Mouse (Mus musculus) neural tube, embryonic 15.5 days (tissue): ENCODE measurements around the gene Mettl23. TPM values are rescaled to one million over a fixed set of nuclear protein-coding genes. Genes with fewer than 3 reads are reported as not detected.
A peak's percentile ranks its signal among the peaks of the same experiment; 100 is the strongest.
"Not testable (repeated sequence)": the region's sequence is repeated elsewhere in the genome, so short reads cannot be mapped to it uniquely, and the experiment has no call there.

Source experiments
- ATAC-seq: fragments of 200-750 bp; cut with Nextera tagmentation; 2 replicates; pipeline ENCODE4 v1.8.0; 2017; ENCODE audit warnings: mild to moderate bottlenecking, moderate TSS enrichment, moderate library complexity; ENCODE audit not compliant: low FRiP score
- H3K27ac ChIP-seq: fragments of 300-500 bp; sonication (generic); replicated peaks from 2 replicates; pipeline ENCODE4 v1.5.1; 2015; ENCODE audit warnings: mild to moderate bottlenecking, inconsistent platforms
- H3K27me3 ChIP-seq: fragments of 300-500 bp; sonication (generic); replicated peaks from 2 replicates; pipeline ENCODE4 v1.6.1; 2015; ENCODE audit warnings: inconsistent platforms
- H3K36me3 ChIP-seq: fragments of 300-500 bp; sonication (generic); 2 replicates; pipeline ENCODE4 v1.6.1; 2015; ENCODE audit warnings: inconsistent platforms
- H3K4me1 ChIP-seq: fragments of 300-500 bp; sonication (generic); 2 replicates; pipeline ENCODE4 v1.6.1; 2015; ENCODE audit warnings: inconsistent platforms
- H3K4me2 ChIP-seq: fragments of 300-500 bp; sonication (generic); 2 replicates; pipeline ENCODE4 v1.6.1; 2015; ENCODE audit warnings: inconsistent platforms, mild to moderate bottlenecking, moderate library complexity
- H3K4me3 ChIP-seq: fragments of 300-500 bp; sonication (generic); replicated peaks from 2 replicates; pipeline ENCODE4 v1.5.1; 2015; ENCODE audit warnings: mild to moderate bottlenecking, inconsistent platforms
- H3K9ac ChIP-seq: fragments of 300-500 bp; sonication (generic); replicated peaks from 2 replicates; pipeline ENCODE4 v1.6.1; 2015; ENCODE audit warnings: mild to moderate bottlenecking, inconsistent platforms
- H3K9me3 ChIP-seq: fragments of 300-500 bp; sonication (generic); replicated peaks from 2 replicates; pipeline ENCODE4 v1.6.1; 2016; ENCODE audit warnings: inconsistent platforms
- WGBS: fragments of 180-500 bp; shearing (Covaris S2); methylation state at CpG from one replicate; pipeline ENCODE4 v1.1.7; 2015; ENCODE audit warnings: mixed read lengths; 5-methylcytosine and 5-hydroxymethylcytosine counted together
- polyA plus RNA-seq: library from polyadenylated mRNA; unstranded; fragments of >200 nt; fragmentation: Nextera tagmentation; extraction: Ambion mirVana; gene quantifications from 2 replicates; pipeline ENCODE4 v1.2.1, GENCODE M21; 2015

The Mettl23 gene
- polyA plus RNA-seq, 1 experiment from 2014 or later = 64.7 TPM

DNA sequence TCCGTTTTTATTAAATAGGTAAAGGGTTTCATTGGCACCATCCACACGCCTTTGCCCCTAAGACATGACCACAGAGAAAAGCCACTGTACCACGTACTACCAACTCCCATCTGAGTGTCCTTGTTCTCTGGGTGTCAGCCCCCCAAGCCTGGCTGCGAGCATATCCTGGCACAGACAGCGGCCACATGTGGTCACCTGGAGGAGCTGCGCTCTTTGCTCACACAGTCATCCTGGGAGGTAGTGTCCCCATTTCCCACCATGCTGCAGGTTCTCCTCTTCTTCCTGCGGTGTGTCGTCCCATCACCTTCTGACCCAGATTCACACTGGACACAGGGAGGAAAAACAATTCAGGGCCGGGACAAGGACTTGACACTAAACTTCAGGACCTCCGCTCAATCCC is 5.6 kb upstream of the Mettl23 start:
- no peaks in the 10 kb centered on the region for H3K27me3 ChIP-seq
- H3K4me3 ChIP-seq = no peak overlapping the region
- H3K4me1 ChIP-seq = peaks cover 40% of the 10 kb centered on the region
- H3K9ac ChIP-seq = no peak overlapping the region
- H3K27ac ChIP-seq = no peak overlapping the region
- peaks cover 80% of the 10 kb centered on the region for H3K36me3 ChIP-seq
- no peak overlapping the region for H3K4me2 ChIP-seq
- H3K9me3 ChIP-seq = no peaks in the 10 kb centered on the region
- no peak for ATAC-seq
- WGBS = 96% methylated on average over 10 of the region's 10 CpGs

DNA sequence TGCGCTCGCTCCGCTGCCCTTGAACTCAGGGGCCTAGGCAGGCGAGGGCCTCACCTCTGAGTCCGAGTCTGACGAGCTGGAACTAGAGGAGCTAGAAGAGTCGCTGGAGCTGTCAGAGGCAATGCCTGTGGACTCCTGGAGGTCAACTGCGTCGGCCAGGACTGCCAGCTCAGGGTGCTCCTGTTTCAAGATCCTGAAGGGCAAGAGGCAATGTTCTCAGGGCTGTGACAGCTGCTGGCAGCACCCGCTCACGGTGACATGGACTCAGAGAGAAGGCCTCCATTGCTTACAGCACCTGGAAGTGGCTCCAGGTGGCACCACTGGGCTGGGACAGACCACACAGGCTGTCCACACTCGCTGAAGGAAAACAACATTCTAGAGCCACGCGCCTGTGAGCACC is 4.1 kb upstream of the Mettl23 start:
- WGBS = 88% methylated on average over 14 of the region's 14 CpGs
- H3K4me1 ChIP-seq = peaks cover 38% of the 10 kb centered on the region
- peaks cover 67% of the 10 kb centered on the region for H3K36me3 ChIP-seq
- no peak for ATAC-seq
- H3K27me3 ChIP-seq = no peaks in the 10 kb centered on the region
- H3K9me3 ChIP-seq = no peaks in the 10 kb centered on the region
- no peak overlapping the region for H3K9ac ChIP-seq
- H3K4me2 ChIP-seq = no peak overlapping the region
- H3K27ac ChIP-seq = no peak overlapping the region
- H3K4me3 ChIP-seq = no peak overlapping the region

DNA sequence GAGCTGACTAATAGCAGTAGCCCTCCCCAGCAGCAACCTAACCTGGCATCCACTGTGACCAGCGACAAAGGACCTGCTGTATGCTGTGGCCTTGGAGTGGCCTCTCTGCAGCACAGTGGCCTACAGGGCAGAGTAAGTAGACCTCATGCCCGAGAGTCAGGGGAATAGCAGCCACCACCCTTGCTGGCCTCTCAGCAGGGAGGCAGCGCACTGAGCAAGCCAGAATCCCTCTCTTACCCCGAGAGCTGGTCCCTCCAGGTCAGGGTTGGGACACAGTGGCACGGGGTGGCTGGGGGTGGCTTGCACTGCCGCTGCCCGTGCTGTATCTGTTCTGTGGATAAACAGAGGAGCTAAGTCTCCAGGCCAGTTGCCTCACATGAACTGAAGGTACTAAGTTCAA is 3.5 kb upstream of the Mettl23 start:
- Histone ChIP-seq H3K9me3 (no peaks in the 10 kb centered on the region), H3K4me1 (peaks cover 45% of the 10 kb centered on the region), H3K4me2 (peak overlapping the region; percentile 9; the same call in 1 of the 2 replicates), H3K27ac (no peak overlapping the region), H3K9ac (no peak overlapping the region), H3K27me3 (no peaks in the 10 kb centered on the region), H3K4me3 (no peak overlapping the region), H3K36me3 (peaks cover 60% of the 10 kb centered on the region)
- 70% methylated on average over 7 of the region's 7 CpGs for WGBS
- ATAC-seq = no peak

DNA sequence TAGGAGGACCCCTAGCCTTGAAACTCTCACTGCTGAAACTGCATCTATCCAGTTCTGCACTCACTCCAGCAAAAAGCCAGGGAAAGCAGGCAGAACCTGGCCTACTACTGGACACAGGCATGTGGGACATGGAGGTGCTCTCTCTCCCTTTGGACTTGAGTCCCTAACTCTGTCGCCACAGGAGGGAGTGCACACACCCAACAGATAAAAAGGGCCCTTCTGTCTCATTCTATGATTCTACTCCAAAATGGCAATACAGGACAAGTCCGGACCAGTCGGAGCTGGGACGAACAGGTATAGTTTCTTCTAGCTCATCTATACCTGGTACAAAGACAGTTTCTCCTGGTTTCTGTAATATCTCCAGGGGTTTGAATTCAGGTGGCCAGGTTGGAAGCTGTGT is 2.3 kb upstream of the Mettl23 start:
- H3K36me3 ChIP-seq = peaks cover 49% of the 10 kb centered on the region
- ATAC-seq = no peak
- peaks cover 46% of the 10 kb centered on the region for H3K4me1 ChIP-seq
- H3K4me3 ChIP-seq = peak overlapping the region; percentile 8; the same call in 1 of the 2 replicates
- peak overlapping the region; percentile 80 for H3K4me2 ChIP-seq
- H3K27me3 ChIP-seq = no peaks in the 10 kb centered on the region
- 89% methylated on average over 4 of the region's 4 CpGs for WGBS
- no peaks in the 10 kb centered on the region for H3K9me3 ChIP-seq
- peak overlapping the region; percentile 35 for H3K9ac ChIP-seq
- no peak overlapping the region for H3K27ac ChIP-seq

DNA sequence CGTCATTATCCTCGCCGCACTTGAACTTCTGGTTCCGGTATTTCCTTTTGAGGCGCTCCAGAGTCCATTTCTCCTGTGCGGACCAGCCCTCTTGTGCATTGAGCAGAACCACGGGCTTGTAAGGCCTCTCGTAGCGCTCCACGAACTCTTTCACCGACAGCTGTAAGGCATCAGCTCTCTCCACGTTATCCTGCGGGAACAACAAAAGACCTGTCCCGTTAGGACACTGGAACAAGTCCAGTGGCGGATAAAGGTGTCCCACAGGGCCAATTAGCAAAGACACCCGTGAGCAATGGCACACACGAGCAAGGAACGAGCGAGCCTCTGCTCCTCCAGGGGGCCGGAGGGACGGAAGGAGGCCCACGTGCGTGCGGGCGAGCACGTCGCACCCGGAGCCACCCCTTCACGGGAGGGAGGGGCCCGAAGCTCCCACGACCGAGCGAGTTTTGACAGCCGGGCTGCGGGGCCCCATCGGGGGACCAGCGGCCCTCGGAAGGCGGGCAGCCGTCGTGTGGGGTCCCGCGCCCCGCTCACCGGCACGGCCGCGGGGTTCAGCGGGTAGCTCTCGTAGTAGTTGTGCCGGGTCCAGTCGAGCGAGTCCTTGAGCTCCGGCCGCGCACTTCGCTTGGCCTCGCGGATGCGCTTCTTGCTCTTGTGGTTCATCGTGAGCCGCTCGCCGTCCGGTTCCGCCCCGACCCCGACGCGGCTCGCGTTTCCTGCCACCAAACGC is 382 bp upstream of the Mettl23 start:
- H3K4me2 ChIP-seq = peak overlapping the region; percentile 80
- peak overlapping the region; percentile 94 for H3K4me3 ChIP-seq
- H3K27me3 ChIP-seq = no peaks in the 10 kb centered on the region
- H3K4me1 ChIP-seq = peaks cover 46% of the 10 kb centered on the region
- no peaks in the 10 kb centered on the region for H3K9me3 ChIP-seq
- ATAC-seq = peak; percentile 82
- peak overlapping the region; percentile 99 for H3K27ac ChIP-seq
- H3K36me3 ChIP-seq = peaks cover 31% of the 10 kb centered on the region
- H3K9ac ChIP-seq = peak overlapping the region; percentile 87
- WGBS = under 1% methylated on average over 72 of the region's 73 CpGs

DNA sequence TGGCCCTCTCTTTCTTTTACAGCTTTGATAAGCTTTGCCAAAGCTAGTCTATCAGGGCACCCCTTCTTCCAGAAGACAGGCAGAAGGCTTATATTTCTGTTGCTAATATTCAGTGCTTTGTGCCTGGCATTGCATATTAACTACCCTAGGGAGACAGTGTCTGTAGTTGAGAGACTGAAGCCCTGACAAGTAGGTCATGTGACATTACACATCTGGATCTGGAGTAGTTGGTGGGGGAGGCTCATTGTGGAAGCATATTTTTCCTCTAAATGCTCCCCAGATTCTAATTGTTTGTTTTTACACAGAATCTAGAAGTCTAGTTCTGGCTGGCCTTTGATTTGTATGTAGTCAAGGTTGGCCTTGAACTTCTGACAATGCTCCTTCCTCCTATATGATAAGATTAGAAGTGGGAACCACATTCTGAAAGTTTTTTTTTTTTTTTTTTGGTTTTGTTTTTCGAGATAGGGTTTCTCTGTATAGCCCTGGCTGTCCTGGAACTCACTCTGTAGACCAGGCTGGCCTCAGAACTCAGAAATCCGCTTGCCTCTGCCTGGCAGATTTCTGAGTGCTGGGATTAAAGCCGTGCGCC is 3.6 kb downstream of the Mettl23 start:
- no peak overlapping the region for H3K4me2 ChIP-seq
- no peak for ATAC-seq
- H3K9ac ChIP-seq = no peak overlapping the region; the same call in 1 of the 2 replicates
- peaks cover 22% of the 10 kb centered on the region for H3K36me3 ChIP-seq
- H3K27ac ChIP-seq = no peak overlapping the region
- H3K4me1 ChIP-seq = peaks cover 42% of the 10 kb centered on the region
- no peaks in the 10 kb centered on the region for H3K9me3 ChIP-seq
- H3K4me3 ChIP-seq = no peak overlapping the region
- no peaks in the 10 kb centered on the region for H3K27me3 ChIP-seq
- 86% methylated on average over 4 of the region's 4 CpGs for WGBS

DNA sequence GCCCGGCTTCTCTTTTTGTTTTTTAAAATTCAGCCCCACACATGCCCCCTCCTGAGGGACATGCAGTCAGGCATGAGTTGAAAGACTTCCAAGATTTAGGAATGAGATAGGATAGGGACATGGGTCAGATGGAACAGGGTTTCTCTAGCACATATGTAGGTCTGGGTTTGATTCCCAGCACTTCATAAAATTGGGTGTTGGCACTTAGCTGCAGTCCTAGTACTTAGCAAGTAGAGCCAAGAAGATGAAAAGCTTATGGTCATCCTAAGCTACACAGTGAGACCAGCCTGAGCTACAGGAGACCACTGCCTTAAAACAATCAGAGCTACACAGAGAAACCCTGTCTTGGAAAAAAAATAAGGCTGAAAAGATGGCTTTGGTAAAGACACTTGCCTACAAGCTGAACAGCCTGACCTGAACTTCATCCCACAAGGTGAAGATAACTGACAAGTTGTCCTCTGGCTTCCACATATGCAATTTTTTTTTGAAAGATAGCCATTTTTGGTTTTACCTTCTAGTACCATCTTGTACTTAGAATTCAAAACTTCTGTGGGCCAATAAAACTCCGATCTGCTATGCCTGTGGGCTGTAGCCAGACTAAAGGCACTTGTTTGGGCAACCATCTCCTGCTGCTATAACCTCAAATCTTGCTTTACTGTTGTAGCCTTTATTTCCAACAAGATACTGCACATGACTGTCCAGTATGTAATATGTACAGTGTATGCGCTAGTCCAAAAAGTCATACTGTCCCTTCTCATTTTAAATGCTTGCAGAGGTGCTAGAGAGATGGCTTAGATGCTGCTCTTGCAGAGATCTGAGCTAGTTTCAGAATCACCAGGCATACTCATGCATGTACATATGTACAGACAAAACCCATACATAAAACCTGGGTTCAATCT is 4.4 kb downstream of the Mettl23 start:
- H3K4me3 ChIP-seq = no peak overlapping the region
- H3K9ac ChIP-seq = no peak overlapping the region
- peaks cover 22% of the 10 kb centered on the region for H3K36me3 ChIP-seq
- peaks cover 35% of the 10 kb centered on the region for H3K4me1 ChIP-seq
- H3K27ac ChIP-seq = no peak overlapping the region
- no peaks in the 10 kb centered on the region for H3K9me3 ChIP-seq
- 94% methylated on average over 3 of the region's 3 CpGs for WGBS
- no peak overlapping the region for H3K4me2 ChIP-seq
- ATAC-seq = no peak
- no peaks in the 10 kb centered on the region for H3K27me3 ChIP-seq

DNA sequence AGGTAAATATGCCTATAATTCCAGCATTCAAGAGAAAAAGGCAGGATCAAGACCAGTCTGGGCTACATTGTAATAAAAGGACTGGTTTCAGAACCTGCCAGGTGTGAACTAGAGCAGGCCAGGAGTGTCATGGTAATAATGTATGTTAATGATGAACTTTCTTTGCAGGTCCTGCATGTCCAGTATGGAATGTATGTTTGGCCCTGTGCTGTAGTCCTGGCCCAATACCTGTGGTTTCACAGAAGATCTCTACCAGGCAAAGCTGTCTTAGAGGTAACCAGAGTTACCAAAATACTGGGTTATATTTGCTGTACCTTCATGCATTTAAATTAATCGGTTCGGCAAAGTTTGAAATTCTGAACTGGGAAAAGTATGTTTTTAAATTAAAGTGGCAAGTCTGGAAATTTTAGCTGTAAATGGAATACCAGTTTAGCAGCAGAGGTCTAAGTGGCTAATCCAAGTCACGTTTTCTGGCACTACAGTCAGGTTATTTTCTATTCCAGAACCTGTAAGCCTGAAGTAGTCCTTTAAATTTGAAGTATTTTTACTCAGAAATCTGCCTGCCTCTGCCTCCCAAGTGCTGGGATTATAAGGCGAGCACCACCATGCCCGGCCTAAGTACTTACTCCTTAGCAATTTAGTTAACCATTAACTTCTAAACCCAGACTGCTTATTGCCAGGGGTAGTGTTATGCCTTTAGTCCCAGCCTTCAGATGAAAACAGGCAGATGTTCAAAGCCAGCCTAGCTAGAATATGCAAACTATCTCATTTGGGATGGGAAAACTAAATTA is 5.2 kb downstream of the Mettl23 start:
- Histone ChIP-seq H3K36me3 (peaks cover 22% of the 10 kb centered on the region), H3K4me1 (peaks cover 35% of the 10 kb centered on the region), H3K4me3 (no peak overlapping the region), H3K27me3 (no peaks in the 10 kb centered on the region), H3K9ac (no peak overlapping the region), H3K27ac (no peak overlapping the region), H3K4me2 (no peak overlapping the region), H3K9me3 (no peaks in the 10 kb centered on the region)
- ATAC-seq = no peak
- 77% methylated on average over 5 of the region's 5 CpGs for WGBS

DNA sequence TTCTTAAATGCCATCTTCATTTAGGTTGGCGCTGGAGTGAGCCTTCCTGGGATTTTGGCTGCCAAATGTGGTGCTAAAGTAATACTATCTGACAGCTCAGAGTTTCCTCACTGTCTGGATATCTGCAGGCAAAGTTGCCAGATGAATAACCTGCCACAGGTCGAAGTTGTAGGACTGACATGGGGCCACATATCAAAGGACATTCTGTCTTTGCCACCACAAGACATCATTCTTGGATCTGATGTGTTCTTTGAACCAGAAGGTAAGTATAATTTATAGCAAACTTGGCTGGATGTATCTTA is 5.8 kb downstream of the Mettl23 start:
- H3K27me3 ChIP-seq, H3K9me3 ChIP-seq, H3K9ac ChIP-seq, H3K27ac ChIP-seq, ATAC-seq, H3K4me3 ChIP-seq, H3K4me2 ChIP-seq: not testable (repeated sequence)
- H3K36me3 ChIP-seq = peaks cover 22% of the 10 kb centered on the region
- H3K4me1 ChIP-seq = peaks cover 32% of the 10 kb centered on the region
- 75% methylated on average over 2 of the region's 2 CpGs for WGBS

DNA sequence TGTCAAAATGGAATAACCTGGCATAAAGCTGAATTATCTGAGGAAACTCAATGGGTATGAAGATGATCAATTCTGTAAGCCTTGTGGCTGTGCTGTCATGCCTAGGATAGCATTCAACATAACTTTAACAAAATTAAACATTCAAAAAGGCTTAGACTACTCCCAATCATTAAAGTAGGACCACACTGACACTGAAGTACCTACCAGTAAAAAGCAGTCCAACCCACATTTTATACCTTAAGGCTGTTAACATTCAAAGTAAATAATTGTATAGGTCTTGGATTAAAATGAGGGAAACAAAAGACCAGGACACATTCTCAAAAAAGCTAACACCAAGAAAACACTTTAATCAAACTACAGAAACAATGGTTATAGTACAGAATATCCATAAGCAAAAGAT is 6.5 kb downstream of the Mettl23 start:
- Histone ChIP-seq H3K27ac (no peak overlapping the region), H3K36me3 (peaks cover 22% of the 10 kb centered on the region), H3K27me3 (no peaks in the 10 kb centered on the region), H3K9me3 (no peaks in the 10 kb centered on the region), H3K4me2 (no peak overlapping the region), H3K4me1 (peaks cover 31% of the 10 kb centered on the region), H3K9ac (no peak overlapping the region), H3K4me3 (no peak overlapping the region)
- ATAC-seq = no peak

DNA sequence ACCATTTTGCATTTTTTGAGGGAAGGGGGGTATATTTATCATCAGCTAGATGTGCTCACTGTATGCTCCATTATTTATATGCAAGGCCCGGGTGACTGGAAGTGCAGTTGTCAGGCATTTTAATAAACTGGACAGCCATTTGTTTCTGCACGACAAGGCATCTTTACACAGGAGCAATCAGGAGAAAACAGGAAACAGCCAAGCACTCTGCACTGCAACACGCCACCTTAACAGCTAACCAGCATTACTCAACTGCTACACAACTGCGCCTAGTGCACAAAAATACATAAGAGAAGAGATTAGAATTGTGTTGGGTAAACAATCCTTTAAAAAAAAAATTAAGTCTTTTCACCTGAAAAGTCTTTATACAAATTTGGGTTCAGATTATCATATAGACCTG is 7.0 kb downstream of the Mettl23 start:
- no peak overlapping the region for H3K9ac ChIP-seq
- ATAC-seq = no peak

More for the DNA sequence above, 7.0 kb downstream of the Mettl23 start:
- H3K27me3 ChIP-seq = no peaks in the 10 kb centered on the region
- no peak overlapping the region for H3K27ac ChIP-seq
- H3K4me1 ChIP-seq = peaks cover 34% of the 10 kb centered on the region
- peak overlapping the region; percentile 81 for H3K4me2 ChIP-seq
- 53% methylated on average over 4 of the region's 4 CpGs for WGBS
- no peaks in the 10 kb centered on the region for H3K9me3 ChIP-seq
- H3K4me3 ChIP-seq = no peak overlapping the region
- peaks cover 22% of the 10 kb centered on the region for H3K36me3 ChIP-seq
